Mouse (Mus musculus) c-Kit-positive CD71-negative TER-119-negative erythroid progenitor cells, embryonic 14.5 days (primary cell): ENCODE data around the gene Cfap299.
A peak's percentile ranks its signal among the peaks of the same experiment; 100 is the strongest.
"Not testable (repeated sequence)": the region's sequence is repeated elsewhere in the genome, so short reads cannot be mapped to it uniquely, and the experiment has no call there.

Experiments used
- DNase-seq: peaks from one replicate; pipeline ENCODE4 v3.0.0-alpha.2; 2013; ENCODE audit warnings: low read depth

The Cfap299 gene

GRCm38 (mm10) chr5:98328848-98329624, at the start of gene Cfap299:
TSS of gene Cfap299 (plus strand) at chr5:98329304.
- peak; percentile 42 for DNase-seq

GRCm38 (mm10) chr5:98281993-98282392, 47.1 kb upstream of the Cfap299 start:
- no peak for DNase-seq

GRCm38 (mm10) chr5:98283696-98284478, 45.2 kb upstream of the Cfap299 start:
- DNase-seq = no peak

GRCm38 (mm10) chr5:98290642-98291041, 38.5 kb upstream of the Cfap299 start:
- no peak for DNase-seq

GRCm38 (mm10) chr5:98292388-98293048, 36.6 kb upstream of the Cfap299 start:
- no peak for DNase-seq

- DNase-seq = no peak
These were observed 35.9 kb upstream of the Cfap299 start for GRCm38 (mm10) chr5:98293049-98293715.

- no peak for DNase-seq
These were observed 29.0 kb upstream of the Cfap299 start for GRCm38 (mm10) chr5:98300079-98300478.

- DNase-seq = no peak
These were observed 23.4 kb upstream of the Cfap299 start for GRCm38 (mm10) chr5:98305673-98306072.

GRCm38 (mm10) chr5:98306528-98306927, 22.6 kb upstream of the Cfap299 start:
- no peak for DNase-seq

GRCm38 (mm10) chr5:98326625-98327024, 2.5 kb upstream of the Cfap299 start:
- no peak for DNase-seq

GRCm38 (mm10) chr5:98343751-98344150, 14.6 kb downstream of the Cfap299 start:
- DNase-seq = not testable (repeated sequence)

GRCm38 (mm10) chr5:98344581-98344980, 15.5 kb downstream of the Cfap299 start:
- no peak for DNase-seq

GRCm38 (mm10) chr5:98346067-98346466, 17.0 kb downstream of the Cfap299 start:
- DNase-seq = no peak

- peak; percentile 23 for DNase-seq
These were observed 19.5 kb downstream of the Cfap299 start for GRCm38 (mm10) chr5:98348605-98349004.

GRCm38 (mm10) chr5:98359912-98360311, 30.8 kb downstream of the Cfap299 start:
- no peak for DNase-seq

- no peak for DNase-seq
These were observed 31.8 kb downstream of the Cfap299 start for GRCm38 (mm10) chr5:98360792-98361419.

GRCm38 (mm10) chr5:98363428-98363827, 34.3 kb downstream of the Cfap299 start:
- peak; percentile 14 for DNase-seq

- DNase-seq = no peak
These were observed 36.2 kb downstream of the Cfap299 start for GRCm38 (mm10) chr5:98365340-98365739.

- DNase-seq = no peak
These were observed 39.7 kb downstream of the Cfap299 start for GRCm38 (mm10) chr5:98368822-98369221.

- DNase-seq = no peak
These were observed 40.3 kb downstream of the Cfap299 start for GRCm38 (mm10) chr5:98369426-98369825.

- DNase-seq = no peak
These were observed 47.1 kb downstream of the Cfap299 start for GRCm38 (mm10) chr5:98376058-98376798.
